Mouse (Mus musculus) spleen, postnatal 14 days (tissue): ENCODE measurements around the gene Duox1.
"Not testable (repeated sequence)": the region's sequence is repeated elsewhere in the genome, so short reads cannot be mapped to it uniquely, and the experiment has no call there.

Source experiments
- DNase-seq, 2 experiments: peaks; one replicate each; pipeline ENCODE4 v3.0.0; 2021 to 2022; ENCODE audit warnings: low spot score in 2 of 2

Gene Duox1

GRCm38 (mm10) chr2:122374666-122375331 is 59.3 kb downstream of the Duox1 start:
- no peak for DNase-seq

- DNase-seq, result peak; percentile 81 to 88
Observed at GRCm38 (mm10) chr2:122375391-122375991, 60.0 kb downstream of the Duox1 start.

- DNase-seq, result peak in 1 of 2 experiments; percentile 30
Observed at GRCm38 (mm10) chr2:122376041-122376561, 60.6 kb downstream of the Duox1 start.

- peak; percentile 97 to 98 for DNase-seq
Observed at GRCm38 (mm10) chr2:122377215-122377674, 61.8 kb downstream of the Duox1 start.

GRCm38 (mm10) chr2:122377751-122378246 is 62.3 kb downstream of the Duox1 start:
- peak; percentile 67 to 69 for DNase-seq

GRCm38 (mm10) chr2:122378421-122379291 is 63.2 kb downstream of the Duox1 start:
- no peak for DNase-seq

- no peak for DNase-seq
Observed at GRCm38 (mm10) chr2:122379292-122379650, 63.8 kb downstream of the Duox1 start.

GRCm38 (mm10) chr2:122380768-122381311 is 65.4 kb downstream of the Duox1 start:
- DNase-seq, result peak in 1 of 2 experiments; percentile 34

GRCm38 (mm10) chr2:122381329-122382103 is 66.0 kb downstream of the Duox1 start:
- no peak for DNase-seq

- DNase-seq, result no peak
Observed at GRCm38 (mm10) chr2:122382121-122382520, 66.6 kb downstream of the Duox1 start.

- DNase-seq, result no peak
Observed at GRCm38 (mm10) chr2:122385095-122385494, 69.6 kb downstream of the Duox1 start.

GRCm38 (mm10) chr2:122387135-122387534 is 71.7 kb downstream of the Duox1 start:
- not testable (repeated sequence) for DNase-seq

- no peak for DNase-seq
Observed at GRCm38 (mm10) chr2:122396150-122396549, 80.7 kb downstream of the Duox1 start.
